Mouse (Mus musculus): Measurements from ENCODE around the gene Naa10. TPM values are rescaled to one million over a fixed set of nuclear protein-coding genes. Genes with fewer than 3 reads are reported as not detected.

Naa10 gene
- polyA plus RNA-seq, 1 experiment from 2014 or later: 184 TPM

GRCm38 (mm10) chrX:73954988-73955387 is 33.2 kb upstream of the Naa10 start:
- Histone ChIP-seq H3K9ac (ENCODE audit: low read depth, low read length) (no peak overlapping the region), H3K36me3 (ENCODE audit: control insufficient read depth, insufficient read depth, low read length) (peaks cover 6% of the 10 kb centered on the region; the same call in 1 of the 2 replicates), H3K4me1 (ENCODE audit: control insufficient read depth, insufficient read depth, low read length) (no peaks in the 10 kb centered on the region), H3K27me3 (replicated peaks; ENCODE audit: control insufficient read depth, insufficient read depth, low read length) (no peaks in the 10 kb centered on the region), H3K4me3 (ENCODE audit: low read length) (no peak overlapping the region), H3K9me3 (ENCODE audit: control insufficient read depth, low read length) (no peaks in the 10 kb centered on the region), H3K4me2 (ENCODE audit: low read depth, low read length) (no peak overlapping the region), H3K27ac (ENCODE audit: low read length) (no peak overlapping the region)
- 96% methylated on average over 6 of the region's 6 CpGs for WGBS
- ATAC-seq: no peak

- Histone ChIP-seq H3K27ac (ENCODE audit: low read length) (no peak overlapping the region), H3K9me3 (ENCODE audit: control insufficient read depth, low read length) (no peaks in the 10 kb centered on the region), H3K4me3 (ENCODE audit: low read length) (no peak overlapping the region), H3K27me3 (replicated peaks; ENCODE audit: control insufficient read depth, insufficient read depth, low read length) (no peaks in the 10 kb centered on the region), H3K4me2 (ENCODE audit: low read depth, low read length) (no peak overlapping the region), H3K36me3 (ENCODE audit: control insufficient read depth, insufficient read depth, low read length) (peaks cover 8% of the 10 kb centered on the region; the same call in 1 of the 2 replicates), H3K9ac (ENCODE audit: low read depth, low read length) (no peak overlapping the region), H3K4me1 (ENCODE audit: control insufficient read depth, insufficient read depth, low read length) (no peaks in the 10 kb centered on the region)
- ATAC-seq: no peak
- 83% methylated on average over 5 of the region's 5 CpGs for WGBS
Observed at GRCm38 (mm10) chrX:73952603-73953002, 30.9 kb upstream of the Naa10 start.

- peak; percentile 19; the same call in 1 of the 2 replicates for ATAC-seq
- Histone ChIP-seq H3K4me3 (ENCODE audit: low read length) (no peak overlapping the region), H3K4me2 (ENCODE audit: low read depth, low read length) (no peak overlapping the region), H3K4me1 (ENCODE audit: control insufficient read depth, insufficient read depth, low read length) (no peaks in the 10 kb centered on the region), H3K27me3 (replicated peaks; ENCODE audit: control insufficient read depth, insufficient read depth, low read length) (no peaks in the 10 kb centered on the region), H3K27ac (ENCODE audit: low read length) (no peak overlapping the region), H3K9ac (ENCODE audit: low read depth, low read length) (no peak overlapping the region), H3K36me3 (ENCODE audit: control insufficient read depth, insufficient read depth, low read length) (peaks cover 5% of the 10 kb centered on the region; the same call in 1 of the 2 replicates), H3K9me3 (ENCODE audit: control insufficient read depth, low read length) (no peaks in the 10 kb centered on the region)
- WGBS: 87% methylated on average over 10 of the region's 10 CpGs
Observed at GRCm38 (mm10) chrX:73949341-73949740, 27.6 kb upstream of the Naa10 start.

- Histone ChIP-seq H3K9ac (ENCODE audit: low read depth, low read length) (no peak overlapping the region), H3K4me2 (ENCODE audit: low read depth, low read length) (no peak overlapping the region), H3K36me3 (ENCODE audit: control insufficient read depth, insufficient read depth, low read length) (peaks cover 5% of the 10 kb centered on the region; the same call in 1 of the 2 replicates), H3K27ac (ENCODE audit: low read length) (no peak overlapping the region), H3K4me3 (ENCODE audit: low read length) (no peak overlapping the region), H3K27me3 (replicated peaks; ENCODE audit: control insufficient read depth, insufficient read depth, low read length) (no peaks in the 10 kb centered on the region), H3K9me3 (ENCODE audit: control insufficient read depth, low read length) (no peaks in the 10 kb centered on the region), H3K4me1 (ENCODE audit: control insufficient read depth, insufficient read depth, low read length) (no peaks in the 10 kb centered on the region)
- 25% methylated on average over 4 of the region's 4 CpGs for WGBS
- peak; percentile 54 for ATAC-seq
Observed at GRCm38 (mm10) chrX:73948647-73949046, 26.9 kb upstream of the Naa10 start.

GRCm38 (mm10) chrX:73946896-73947295 is 25.2 kb upstream of the Naa10 start:
- Histone ChIP-seq H3K36me3 (ENCODE audit: control insufficient read depth, insufficient read depth, low read length) (peaks cover 5% of the 10 kb centered on the region; the same call in 1 of the 2 replicates), H3K4me1 (ENCODE audit: control insufficient read depth, insufficient read depth, low read length) (no peaks in the 10 kb centered on the region), H3K4me2 (ENCODE audit: low read depth, low read length) (no peak overlapping the region), H3K9me3 (ENCODE audit: control insufficient read depth, low read length) (no peaks in the 10 kb centered on the region), H3K9ac (ENCODE audit: low read depth, low read length) (no peak overlapping the region), H3K27ac (ENCODE audit: low read length) (no peak overlapping the region), H3K4me3 (ENCODE audit: low read length) (no peak overlapping the region), H3K27me3 (replicated peaks; ENCODE audit: control insufficient read depth, insufficient read depth, low read length) (no peaks in the 10 kb centered on the region)
- WGBS: 84% methylated on average over 6 of the region's 6 CpGs
- ATAC-seq: no peak

GRCm38 (mm10) chrX:73942294-73942693 is 20.6 kb upstream of the Naa10 start:
- H3K27ac ChIP-seq (ENCODE audit: low read length): peak overlapping the region; percentile 51; the same call in 1 of the 2 replicates

GRCm38 (mm10) chrX:73941860-73942259 is 20.1 kb upstream of the Naa10 start:
- peak; percentile 73 for ATAC-seq
- WGBS: 67% methylated on average over 2 of the region's 2 CpGs
- Histone ChIP-seq H3K4me1 (ENCODE audit: control insufficient read depth, insufficient read depth, low read length) (no peaks in the 10 kb centered on the region), H3K9me3 (ENCODE audit: control insufficient read depth, low read length) (no peaks in the 10 kb centered on the region), H3K4me2 (ENCODE audit: low read depth, low read length) (no peak overlapping the region), H3K9ac (ENCODE audit: low read depth, low read length) (no peak overlapping the region), H3K36me3 (ENCODE audit: control insufficient read depth, insufficient read depth, low read length) (no peaks in the 10 kb centered on the region), H3K4me3 (ENCODE audit: low read length) (no peak overlapping the region), H3K27me3 (replicated peaks; ENCODE audit: control insufficient read depth, insufficient read depth, low read length) (no peaks in the 10 kb centered on the region), H3K27ac (ENCODE audit: low read length) (peak overlapping the region; percentile 51; the same call in 1 of the 2 replicates)

More at GRCm38 (mm10) chrX:73942294-73942693, 20.6 kb upstream of the Naa10 start:
- Histone ChIP-seq H3K9me3 (ENCODE audit: control insufficient read depth, low read length) (no peaks in the 10 kb centered on the region), H3K4me2 (ENCODE audit: low read depth, low read length) (no peak overlapping the region), H3K27me3 (replicated peaks; ENCODE audit: control insufficient read depth, insufficient read depth, low read length) (no peaks in the 10 kb centered on the region), H3K9ac (ENCODE audit: low read depth, low read length) (no peak overlapping the region), H3K4me3 (ENCODE audit: low read length) (no peak overlapping the region), H3K36me3 (ENCODE audit: control insufficient read depth, insufficient read depth, low read length) (no peaks in the 10 kb centered on the region), H3K4me1 (ENCODE audit: control insufficient read depth, insufficient read depth, low read length) (no peaks in the 10 kb centered on the region)
- 66% methylated on average over 2 of the region's 2 CpGs for WGBS
- peak; percentile 90 for ATAC-seq

- Histone ChIP-seq H3K4me2 (ENCODE audit: low read depth, low read length) (no peak overlapping the region), H3K9ac (ENCODE audit: low read depth, low read length) (no peak overlapping the region), H3K9me3 (ENCODE audit: control insufficient read depth, low read length) (no peaks in the 10 kb centered on the region), H3K36me3 (ENCODE audit: control insufficient read depth, insufficient read depth, low read length) (no peaks in the 10 kb centered on the region), H3K27me3 (replicated peaks; ENCODE audit: control insufficient read depth, insufficient read depth, low read length) (no peaks in the 10 kb centered on the region), H3K4me1 (ENCODE audit: control insufficient read depth, insufficient read depth, low read length) (no peaks in the 10 kb centered on the region; the same call in none of the 2 replicates), H3K4me3 (ENCODE audit: low read length) (no peak overlapping the region), H3K27ac (ENCODE audit: low read length) (no peak overlapping the region)
- ATAC-seq: peak; percentile 43
- WGBS: 72% methylated on average over 2 of the region's 2 CpGs
Observed at GRCm38 (mm10) chrX:73931871-73932270, 10.1 kb upstream of the Naa10 start.

- peak within 1 kb of the TSS; percentile 34 for H3K4me2 ChIP-seq (ENCODE audit: low read depth, low read length)
- ATAC-seq: peak; percentile 94
- H3K27ac ChIP-seq (ENCODE audit: low read length): peak within 1 kb of the TSS; percentile 42; the same call in 1 of the 2 replicates
- no peaks in the 10 kb centered on the region for H3K9me3 ChIP-seq (ENCODE audit: control insufficient read depth, low read length)
- H3K4me3 ChIP-seq (ENCODE audit: low read length): peak within 1 kb of the TSS; percentile 43
- WGBS: 41% methylated on average over 17 of the region's 17 CpGs
- H3K36me3 ChIP-seq (ENCODE audit: control insufficient read depth, insufficient read depth, low read length): no peaks in the 10 kb centered on the region
- H3K4me1 ChIP-seq (ENCODE audit: control insufficient read depth, insufficient read depth, low read length): no peaks in the 10 kb centered on the region; the same call in none of the 2 replicates
- H3K27me3 ChIP-seq (replicated peaks; ENCODE audit: control insufficient read depth, insufficient read depth, low read length): no peaks in the 10 kb centered on the region
- H3K9ac ChIP-seq (ENCODE audit: low read depth, low read length): peak within 1 kb of the TSS; percentile 59
Observed at GRCm38 (mm10) chrX:73930402-73931062, 8.8 kb upstream of the Naa10 start, which contains the start of gene Renbp. Renbp (minus strand) TSS chrX:73930850.

Data from intestine, embryonic 16.5 days (tissue).